In the genomic region with DNA sequence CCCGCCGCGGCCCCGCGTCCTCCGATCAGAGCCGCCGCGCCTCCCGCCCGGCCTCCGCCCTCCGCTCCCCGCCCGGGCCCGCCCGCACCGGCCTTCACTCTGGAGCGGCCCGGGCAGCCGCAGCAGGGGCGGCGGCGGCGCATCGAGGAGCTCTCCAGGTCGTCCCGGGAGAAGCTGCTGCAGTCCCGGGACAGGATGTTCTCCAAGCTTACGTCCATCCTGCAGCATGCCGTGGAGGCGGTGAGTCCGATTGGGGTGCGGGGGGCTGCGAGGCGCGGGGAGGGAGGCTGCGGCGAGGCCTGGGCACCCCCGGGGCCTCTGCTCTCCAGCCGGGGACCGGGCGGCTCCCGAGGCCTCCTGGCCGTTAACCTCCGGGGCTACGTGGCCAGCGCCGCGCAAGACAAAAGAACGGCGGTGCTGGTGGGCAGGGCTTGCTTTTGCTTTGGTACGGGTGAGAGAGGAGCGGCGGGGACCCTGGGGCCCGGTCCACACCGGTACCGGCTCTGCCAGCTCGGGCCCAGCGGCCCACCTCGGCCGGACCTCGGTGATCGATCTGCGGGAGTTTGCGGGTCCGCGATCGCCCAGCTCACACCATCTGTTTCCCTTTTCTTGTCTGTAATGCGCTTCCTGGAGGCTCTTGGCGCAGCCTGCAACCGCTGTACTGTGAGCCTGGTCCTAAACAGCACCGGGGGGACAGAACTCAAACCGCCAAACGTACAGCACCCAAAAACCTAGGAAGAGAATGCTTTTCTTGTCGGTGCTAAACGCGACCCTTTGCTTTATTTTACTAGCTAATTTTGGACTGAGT, we compare ENCODE assay signal across 8 mouse cellular contexts. TPM values are rescaled to one million over a fixed set of nuclear protein-coding genes. Genes with fewer than 3 reads are reported as not detected.
A peak's percentile ranks its signal among the peaks of the same experiment; 100 is the strongest.
DNase-seq lines count a peak whose midpoint lies in the region; ATAC-seq and TF ChIP-seq lines count a peak whose summit lies in the region.

No protein-coding gene starts in this region.

- no peaks in the 10 kb centered on the region for H3K27me3 ChIP-seq in intestine, postnatal 0 days (replicated peaks; ENCODE audit: control insufficient read depth, insufficient read depth, low read length)
- H3K27me3 ChIP-seq in liver, embryonic 15.5 days = no peaks in the 10 kb centered on the region
- H3K27me3 ChIP-seq in neural tube, embryonic 11.5 days (ENCODE audit: control insufficient read depth, insufficient read depth, low read length) = no peaks in the 10 kb centered on the region

- no peaks in the 10 kb centered on the region for H3K9me3 ChIP-seq in ES-E14 (ENCODE audit: control insufficient read depth, insufficient read depth, low read depth, low read length)
- no peaks in the 10 kb centered on the region for H3K9me3 ChIP-seq in intestine, postnatal 0 days (ENCODE audit: control insufficient read depth)
- H3K9me3 ChIP-seq in liver, embryonic 15.5 days (replicated peaks) = no peaks in the 10 kb centered on the region
- no peaks in the 10 kb centered on the region for H3K9me3 ChIP-seq in neural tube, embryonic 11.5 days (ENCODE audit: control insufficient read depth, low read length)

- H3K4me1 ChIP-seq in ES-E14 (ENCODE audit: control insufficient read depth in 2 of 2, insufficient read depth in 2 of 2, low read length in 2 of 2, poor library complexity in 1 of 2) = peaks cover 15 to 22% of the 10 kb centered on the region in 2 experiments
- H3K4me1 ChIP-seq in intestine, postnatal 0 days (replicated peaks; ENCODE audit: control insufficient read depth, insufficient read depth, low read length) = peaks cover 26% of the 10 kb centered on the region
- H3K4me1 ChIP-seq in liver, embryonic 15.5 days (replicated peaks) = peaks cover 83% of the 10 kb centered on the region
- H3K4me1 ChIP-seq in neural tube, embryonic 11.5 days (ENCODE audit: control insufficient read depth, insufficient read depth, low read length) = peaks cover 28% of the 10 kb centered on the region

- peak; percentile 64 for DNase-seq in 3T3-L1 (ENCODE audit: low read depth, low spot score)
- DNase-seq in ES-E14 (ENCODE audit: low read depth, low spot score) = no peak
- peak; percentile 67 for DNase-seq in embryo, embryonic 10.5 days (ENCODE audit: low spot score)
- peak; percentile 71 for DNase-seq in neural tube, embryonic 11.5 days (ENCODE audit: low spot score)
- peak; percentile 60 for DNase-seq in thymus, postnatal 25 days

- peak; percentile 21 for ATAC-seq in granulocyte monocyte progenitor cell, adult 5-6 weeks (replicated peaks; ENCODE audit: poor library complexity, severe bottlenecking)
- peak; percentile 29 for ATAC-seq in intestine, postnatal 0 days
- ATAC-seq in liver, embryonic 15.5 days (ENCODE audit: insufficient read depth) = peak; percentile 45
- ATAC-seq in neural tube, embryonic 11.5 days (ENCODE audit: insufficient read depth, low FRiP score, low TSS enrichment) = peak; percentile 75

- TF ChIP-seq CTCF in intestine, postnatal 0 days (IDR thresholded peaks at IDR 0.05; ENCODE audit: low read depth) = 0 out of 2 replicates have a peak, but pooled peaks have one; percentile 1

- peak overlapping the region; percentile 90 for H3K4me3 ChIP-seq in ES-E14 (ENCODE audit: insufficient read depth in 1 of 2, low read depth in 1 of 2, low read length in 2 of 2, poor library complexity in 1 of 2, severe bottlenecking in 1 of 2)
- peak overlapping the region; percentile 98 for H3K4me3 ChIP-seq in intestine, postnatal 0 days (ENCODE audit: low read depth, low read length)
- H3K4me3 ChIP-seq in liver, embryonic 15.5 days (replicated peaks) = peak overlapping the region; percentile 94
- H3K4me3 ChIP-seq in neural tube, embryonic 11.5 days (ENCODE audit: low read depth, low read length) = peak overlapping the region; percentile 88

- peak overlapping the region; percentile 32; the same call in 1 of the 2 replicates for H3K27ac ChIP-seq in ES-E14 (ENCODE audit: insufficient read depth, low read depth, low read length, poor library complexity, severe bottlenecking)
- H3K27ac ChIP-seq in intestine, postnatal 0 days (ENCODE audit: low read depth, low read length) = peak overlapping the region; percentile 99
- peak overlapping the region; percentile 95 for H3K27ac ChIP-seq in liver, embryonic 15.5 days (replicated peaks)
- peak overlapping the region; percentile 92 for H3K27ac ChIP-seq in neural tube, embryonic 11.5 days (ENCODE audit: low read depth, low read length)

- peak overlapping the region; percentile 60 for H3K4me2 ChIP-seq in intestine, postnatal 0 days (replicated peaks; ENCODE audit: low read depth)
- peak overlapping the region; percentile 91 for H3K4me2 ChIP-seq in liver, embryonic 15.5 days
- H3K4me2 ChIP-seq in neural tube, embryonic 11.5 days (ENCODE audit: low read depth) = peak overlapping the region; percentile 55

- in situ Hi-C loops in ES-E14 (cut with MboI; ENCODE audit: low sequenced_read_pairs in 2 of 2, unreplicated experiment in 2 of 2) = no loop called here

- peak overlapping the region; percentile 91 for H3K9ac ChIP-seq in ES-E14 (ENCODE audit: insufficient read depth, low read depth, low read length, poor library complexity, severe bottlenecking)
- peak overlapping the region; percentile 99 for H3K9ac ChIP-seq in intestine, postnatal 0 days (ENCODE audit: low read depth, low read length)
- H3K9ac ChIP-seq in liver, embryonic 15.5 days = peak overlapping the region; percentile 96
- H3K9ac ChIP-seq in neural tube, embryonic 11.5 days (ENCODE audit: low read length) = peak overlapping the region; percentile 98

- no peaks in the 10 kb centered on the region for H3K36me3 ChIP-seq in ES-E14 (ENCODE audit: control insufficient read depth, insufficient read depth, low read length, poor library complexity, severe bottlenecking)
- no peaks in the 10 kb centered on the region; the same call in 1 of the 2 replicates for H3K36me3 ChIP-seq in intestine, postnatal 0 days (ENCODE audit: control insufficient read depth, insufficient read depth)
- H3K36me3 ChIP-seq in liver, embryonic 15.5 days (replicated peaks) = no peaks in the 10 kb centered on the region
- no peaks in the 10 kb centered on the region for H3K36me3 ChIP-seq in neural tube, embryonic 11.5 days (ENCODE audit: control insufficient read depth, insufficient read depth, low read length)

- under 1% methylated on average over 76 of the region's 78 CpGs for WGBS in intestine, postnatal 0 days
- under 1% methylated on average over 76 of the region's 78 CpGs for WGBS in liver, embryonic 15.5 days (ENCODE audit: insufficient replicate concordance)
- under 1% methylated on average over 62 of the region's 78 CpGs for WGBS in neural tube, embryonic 11.5 days

TF ChIP-seq in ES-E14, 5 proteins besides CTCF, POLR2A, EP300 and RAD21:
- TF ChIP-seq ZNF384 (IDR thresholded peaks at IDR 0.05; ENCODE audit: low read depth, low read length) (no peak), MAFK (IDR thresholded peaks at IDR 0.05; ENCODE audit: insufficient read depth, low read depth, low read length) (no peak), ZC3H11A (IDR thresholded peaks at IDR 0.05; ENCODE audit: borderline replicate concordance, low read depth, low read length) (no peak), CHD2 (IDR thresholded peaks at IDR 0.05; ENCODE audit: low read depth, low read length) (no peak), HCFC1 (IDR thresholded peaks at IDR 0.05; ENCODE audit: borderline replicate concordance, insufficient read depth, low read length) (no peak)

RNA-seq across cellular contexts. Expression of a gene that starts 0.9 kb away (rescaled TPM):
- total RNA-seq in ES-E14 (2012; rRNA removed) = 8.5 and 9.8 TPM in 2 replicates
- 18.0 and 25.6 TPM in 2 replicates for total RNA-seq in granulocyte monocyte progenitor cell, adult 5-6 weeks (2014; fragmentation: Nextera tagmentation)
- 15.3 and 15.8 TPM in 2 replicates for total RNA-seq in granulocyte monocyte progenitor cell, adult 5-6 weeks (2017)
- 13.9 and 14.9 TPM in 2 replicates for polyA plus RNA-seq in intestine, postnatal 0 days (2015; fragmentation: Nextera tagmentation; extraction: Ambion mirVana)
- 6.0 and 6.6 TPM in 2 replicates for polyA plus RNA-seq in liver, embryonic 15.5 days (2015; fragmentation: Nextera tagmentation; extraction: Ambion mirVana)
- polyA plus RNA-seq in neural tube, embryonic 11.5 days (2014; fragmentation: Nextera tagmentation; extraction: Ambion mirVana) = 17.7 and 18.3 TPM in 2 replicates

RNA-seq across cellular contexts. Expression of a gene that starts 46.6 kb away (rescaled TPM):
- total RNA-seq in ES-E14 (2012; rRNA removed) = 5.4 and 6.3 TPM in 2 replicates
- total RNA-seq in granulocyte monocyte progenitor cell, adult 5-6 weeks (2014; fragmentation: Nextera tagmentation) = 8.6 and 9.4 TPM in 2 replicates
- 8.0 and 8.9 TPM in 2 replicates for total RNA-seq in granulocyte monocyte progenitor cell, adult 5-6 weeks (2017)
- 24.4 and 28.7 TPM in 2 replicates for polyA plus RNA-seq in intestine, postnatal 0 days (2015; fragmentation: Nextera tagmentation; extraction: Ambion mirVana)
- 9.5 and 11.3 TPM in 2 replicates for polyA plus RNA-seq in liver, embryonic 15.5 days (2015; fragmentation: Nextera tagmentation; extraction: Ambion mirVana)
- polyA plus RNA-seq in neural tube, embryonic 11.5 days (2014; fragmentation: Nextera tagmentation; extraction: Ambion mirVana) = 24.5 and 25.0 TPM in 2 replicates

Comparison
In these comparisons a context has a peak if more than half of its experiments do, and no peak if none do; other contexts are left out.
1. H3K27ac ChIP-seq: peak in every context shown above with its lines; median percentile 99 in intestine, postnatal 0 days; 95 in liver, embryonic 15.5 days; 92 in neural tube, embryonic 11.5 days; 32 in ES-E14.
2. ATAC-seq: peak in every context shown above with its lines; median percentile 75 in neural tube, embryonic 11.5 days; 45 in liver, embryonic 15.5 days; 29 in intestine, postnatal 0 days; 21 in granulocyte monocyte progenitor cell, adult 5-6 weeks.